Mouse (Mus musculus): ENCODE measurements around the gene Nrbf2.

- TF ChIP-seq POLR2A (IDR thresholded peaks at IDR 0.05; ENCODE audit: borderline replicate concordance, control insufficient read depth, low read depth, low read length) (no peak), CTCF (IDR thresholded peaks at IDR 0.05; ENCODE audit: control insufficient read depth, insufficient read depth, low read length) (no peak)
These were observed 2.8 kb upstream of the Nrbf2 start for GRCm38 (mm10) chr10:67287877-67288276.
